In the genomic region with DNA sequence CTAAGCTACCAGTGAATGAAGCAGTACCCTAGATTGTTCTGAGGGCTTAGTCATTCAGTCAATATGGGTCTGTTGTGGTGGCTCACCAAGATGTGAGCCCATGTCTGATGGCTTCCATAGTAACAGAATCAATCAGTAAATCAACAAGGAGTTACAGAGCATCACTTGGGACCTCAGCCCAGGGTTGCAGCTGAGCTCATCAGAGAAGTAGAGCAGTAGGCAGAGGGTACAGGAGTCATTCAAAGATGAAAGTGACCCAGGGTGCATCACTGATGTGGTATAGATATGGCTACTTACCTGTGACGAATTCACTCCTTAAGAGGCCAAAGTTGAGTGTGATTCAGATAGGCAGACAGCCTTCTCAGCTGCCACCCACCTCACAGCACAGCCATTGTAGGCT, we compare ENCODE assay signal across 28 mouse cellular contexts. TPM values are rescaled to one million over a fixed set of nuclear protein-coding genes. Genes with fewer than 3 reads are reported as not detected.
DNase-seq lines count a peak whose midpoint lies in the region; TF ChIP-seq lines count a peak whose summit lies in the region.
"Had no signal": no experiment of that assay in that cellular context is flagged by ENCODE, and none has a peak within 500 bp of the region (broad histone marks: within the 10 kb centered on the region; RNA-seq: fewer than 3 reads in every experiment).

No protein-coding gene starts in this region.

- no peak overlapping the region for H3K4me3 ChIP-seq in left cerebral cortex, adult 2 months
- no peak overlapping the region for H3K4me3 ChIP-seq in cortical plate, adult 2 months (ENCODE audit: insufficient read depth, low read length)
- H3K4me3 ChIP-seq: embryonic facial prominence, embryonic 10.5 days; embryonic facial prominence, embryonic 13.5 days; erythroblast, embryonic 14.5 days; forebrain, embryonic 12.5 days; forebrain, embryonic 15.5 days; heart, adult 2 months; heart, embryonic 10.5 days; heart, embryonic 13.5 days; hindbrain, embryonic 12.5 days; hindbrain, embryonic 15.5 days had no signal

- intact Hi-C loops in left cerebral cortex, adult 2 months (cut with DNase I), result loop anchor here (5.0 kb wide), 2 partner anchors 88 to 128 kb away; no protein-coding TSS in a partner anchor

- peak overlapping the region; percentile 88 for H3K27ac ChIP-seq in left cerebral cortex, adult 2 months
- H3K27ac ChIP-seq in cortical plate, adult 2 months (ENCODE audit: insufficient read depth, low read length), result 0 out of 2 replicates have a peak overlapping the region, but pooled peaks have one; percentile 35
- H3K27ac ChIP-seq: embryonic facial prominence, embryonic 10.5 days; embryonic facial prominence, embryonic 13.5 days; forebrain, embryonic 12.5 days; forebrain, embryonic 15.5 days; heart, adult 2 months; heart, embryonic 10.5 days; heart, embryonic 13.5 days; hindbrain, embryonic 12.5 days; hindbrain, embryonic 15.5 days had no signal

- peaks cover 3% of the 10 kb centered on the region for H3K4me1 ChIP-seq in cortical plate, adult 2 months (ENCODE audit: control insufficient read depth, insufficient read depth, low read length)
- H3K4me1 ChIP-seq: forebrain, embryonic 12.5 days; forebrain, embryonic 15.5 days; heart, embryonic 10.5 days; heart, embryonic 13.5 days; hindbrain, embryonic 12.5 days; hindbrain, embryonic 15.5 days had no signal

- TF ChIP-seq CTCF in left cerebral cortex, adult 2 months (IDR thresholded peaks at IDR 0.05), result no peak
- TF ChIP-seq CTCF in cortical plate, adult 2 months (IDR thresholded peaks at IDR 0.05; ENCODE audit: extremely low read depth, insufficient read depth, low read length), result no peak

- no peak for DNase-seq in left cerebral cortex, adult 2 months (ENCODE audit: extremely low spot score in 1 of 2, low spot score in 2 of 2)
- DNase-seq in left cerebral cortex, adult 9 months (ENCODE audit: low spot score in 2 of 2), result no peak
- DNase-seq in T-cell, adult 2 months (ENCODE audit: low spot score), result peak; percentile 10
- DNase-seq in naive thymus-derived CD4-positive, alpha-beta T cell, adult 2 months (ENCODE audit: low read depth), result peak; percentile 42
- DNase-seq in Muller cell, postnatal 12 days (ENCODE audit: inconsistent ontology term), result no peak
- DNase-seq in layer of hippocampus, postnatal 10 days (ENCODE audit: low spot score in 2 of 2), result no peak
- DNase-seq in yolk sac, embryonic 10.5 days (ENCODE audit: low spot score), result no peak
- DNase-seq: adrenal gland, postnatal 14 days; B cell, adult 2 months; cerebellum, adult 11-12 months; cerebellum, adult 8-10 months; cerebellum, postnatal 14 days; embryo, embryonic 11 days; gastrocnemius, postnatal 25 days; heart, adult 2 months; heart, postnatal 14 days; kidney, adult 2 months had no signal

- TF ChIP-seq POLR2A in cortical plate, adult 2 months (IDR thresholded peaks at IDR 0.05; ENCODE audit: extremely low read depth, insufficient read depth, low read length), result no peak

RNA-seq across cellular contexts. Expression of a gene that starts 49.8 kb away (rescaled TPM):
- 10 to 100 TPM; 33.6 to 36.1 TPM for total RNA-seq in left cerebral cortex, adult 2 months (2021)
- polyA plus RNA-seq in cortical plate, adult 2 months (2012; rRNA removed), result 26.8 and 27.6 TPM in 2 replicates
- 10 to 100 TPM; 67.9 to 68.7 TPM for total RNA-seq in layer of hippocampus, postnatal 10 days (2021)
- polyA plus RNA-seq: G1E had no signal

Comparison
In these comparisons a context has a peak if more than half of its experiments do, and no peak if none do; other contexts are left out.
1. DNase-seq: peak in T-cell, adult 2 months (single experiment) and naive thymus-derived CD4-positive, alpha-beta T cell, adult 2 months (single experiment); none in left cerebral cortex, adult 2 months (0 of 2), left cerebral cortex, adult 9 months (0 of 2), Muller cell, postnatal 12 days (single experiment), layer of hippocampus, postnatal 10 days (0 of 2) and yolk sac, embryonic 10.5 days (single experiment).